Mouse (Mus musculus) urinary bladder, postnatal 4 days (tissue): ENCODE measurements around the gene C330007P06Rik.
"Not testable (repeated sequence)": the region's sequence is repeated elsewhere in the genome, so short reads cannot be mapped to it uniquely, and the experiment has no call there.

ENCODE experiments used
- DNase-seq, 2 experiments: peaks; one replicate each; pipeline ENCODE4 v3.0.0; 2021 to 2022; ENCODE audit warnings: low spot score in 2 of 2

C330007P06Rik gene

DNA sequence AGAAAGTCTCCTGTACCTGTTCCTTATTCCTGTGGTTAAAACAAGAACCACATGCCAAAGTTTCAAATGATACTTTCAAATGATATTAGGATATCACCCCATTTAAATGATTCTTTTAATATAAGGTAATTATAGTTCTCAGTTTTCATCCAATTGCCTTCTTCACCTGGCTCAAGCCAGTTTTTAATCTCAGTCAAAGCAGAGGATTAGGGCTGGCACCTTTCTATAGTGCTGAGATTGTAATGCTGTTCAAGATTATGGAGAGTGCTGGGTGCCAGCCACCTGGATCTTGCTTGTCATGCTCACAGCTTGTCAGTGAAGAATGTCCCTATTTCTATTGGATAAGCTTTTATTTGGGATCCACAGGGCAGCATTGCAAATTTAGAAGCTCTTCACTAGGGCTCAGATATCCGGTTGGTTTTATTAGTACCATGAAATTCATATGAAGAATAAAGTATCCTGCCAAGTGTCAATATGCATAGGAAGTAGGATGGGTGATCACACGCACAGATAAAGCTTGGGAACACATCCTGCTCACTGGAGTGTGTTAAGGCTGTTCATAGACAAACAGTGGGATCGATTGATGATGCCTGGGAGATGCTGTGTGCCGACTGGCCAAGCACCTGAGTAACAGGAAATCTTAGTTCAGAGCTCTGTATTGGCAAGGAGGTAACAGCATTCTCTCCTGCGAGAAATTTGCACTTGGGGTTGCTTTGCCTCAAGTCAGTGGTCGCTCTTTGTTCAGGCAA, 74.6 kb downstream of the C330007P06Rik start:
- DNase-seq: no peak

DNA sequence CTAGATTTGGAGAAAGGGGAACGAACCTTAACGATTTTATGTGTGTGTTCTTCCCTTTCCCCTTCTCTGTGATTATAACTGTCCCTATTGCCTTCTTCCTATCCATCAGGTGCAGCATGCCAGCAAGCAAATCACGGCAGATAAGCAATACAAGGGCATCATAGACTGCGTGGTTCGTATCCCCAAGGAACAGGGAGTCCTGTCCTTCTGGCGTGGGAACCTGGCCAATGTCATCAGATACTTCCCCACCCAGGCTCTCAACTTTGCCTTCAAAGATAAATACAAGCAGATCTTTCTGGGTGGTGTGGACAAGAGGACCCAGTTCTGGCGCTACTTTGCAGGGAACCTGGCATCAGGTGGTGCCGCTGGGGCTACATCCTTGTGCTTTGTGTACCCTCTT, 77.2 kb downstream of the C330007P06Rik start:
- not testable (repeated sequence) for DNase-seq

DNA sequence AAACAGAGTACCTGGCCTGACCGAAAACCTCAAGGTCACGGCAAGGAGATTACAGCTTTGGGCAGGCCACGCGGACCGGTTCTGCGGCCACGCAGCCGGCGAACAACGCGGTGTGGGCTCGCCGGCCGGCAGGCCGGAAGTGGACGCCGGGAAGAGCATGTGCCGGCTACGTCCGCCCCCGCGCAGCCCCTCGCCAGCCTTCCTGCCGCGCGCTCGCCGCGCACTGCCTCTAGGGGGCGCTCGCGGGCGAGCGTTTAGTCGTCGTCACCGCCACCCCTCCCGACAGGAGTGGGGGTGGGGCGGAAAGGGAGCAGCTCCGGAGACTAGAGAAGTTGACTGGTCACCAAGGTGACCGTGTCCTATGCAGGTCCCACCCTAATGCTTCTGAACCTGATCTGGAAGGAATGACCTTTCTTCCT, 77.7 kb downstream of the C330007P06Rik start:
- DNase-seq: peak; percentile 76 to 86

DNA sequence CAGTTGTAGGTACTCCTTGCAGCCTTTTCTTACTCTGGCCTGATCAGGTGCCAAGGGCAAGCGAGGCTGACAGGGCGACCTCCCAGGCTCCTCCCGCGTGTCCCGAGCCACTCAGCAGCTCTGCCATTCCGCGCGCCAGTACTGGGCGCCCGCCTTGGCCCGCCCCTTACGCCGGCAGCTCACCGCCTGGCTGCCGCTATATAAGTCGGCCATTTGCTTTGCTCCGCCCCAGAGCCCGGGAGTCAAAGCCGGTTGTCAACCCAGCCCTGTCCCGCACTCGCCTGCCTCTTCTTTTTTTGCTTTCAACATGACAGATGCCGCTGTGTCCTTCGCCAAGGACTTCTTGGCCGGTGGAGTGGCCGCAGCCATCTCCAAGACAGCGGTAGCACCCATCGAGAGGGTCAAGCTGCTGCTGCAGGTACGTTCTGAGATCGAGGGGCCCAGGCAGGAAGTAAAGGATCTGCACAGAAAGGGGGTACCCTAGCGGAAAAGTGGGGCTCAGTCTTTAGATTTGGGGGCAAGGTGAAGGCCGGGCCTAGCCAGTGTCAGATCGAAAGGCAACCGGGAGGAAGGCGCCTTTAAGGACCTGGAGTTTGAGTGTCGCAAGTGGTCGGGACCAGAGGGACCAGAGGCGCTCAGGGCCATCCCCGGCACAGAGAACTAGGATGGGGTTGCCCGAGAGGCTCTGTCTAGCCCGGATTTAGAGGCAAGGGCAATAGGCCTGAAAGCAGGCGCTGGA, 78.3 kb downstream of the C330007P06Rik start, which contains the start of gene Slc25a5:
Gene Slc25a5, plus strand, starts transcription at position 228 of the 739 bp plus-strand sequence.
- peak; percentile 80 to 83 for DNase-seq

DNA sequence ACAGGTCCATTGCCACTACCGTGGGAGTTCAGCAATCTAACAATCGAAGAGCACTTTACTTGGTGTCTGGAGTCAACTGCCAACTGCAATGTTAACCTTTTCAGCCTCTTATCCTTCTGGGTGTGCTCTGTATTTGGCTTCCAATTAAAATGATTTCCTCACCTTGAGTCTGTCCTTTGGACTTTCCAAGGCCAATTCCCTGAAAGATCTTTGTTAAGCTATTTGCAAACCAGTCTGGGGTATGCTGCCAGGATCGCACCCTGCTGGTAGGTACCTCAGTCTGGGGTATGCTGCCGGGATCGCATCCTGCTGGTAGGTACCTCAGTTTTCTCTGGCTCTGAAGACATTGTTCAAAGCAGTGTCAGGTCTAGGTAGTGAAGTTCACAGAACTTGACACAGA, 79.3 kb downstream of the C330007P06Rik start:
- no peak for DNase-seq

DNA sequence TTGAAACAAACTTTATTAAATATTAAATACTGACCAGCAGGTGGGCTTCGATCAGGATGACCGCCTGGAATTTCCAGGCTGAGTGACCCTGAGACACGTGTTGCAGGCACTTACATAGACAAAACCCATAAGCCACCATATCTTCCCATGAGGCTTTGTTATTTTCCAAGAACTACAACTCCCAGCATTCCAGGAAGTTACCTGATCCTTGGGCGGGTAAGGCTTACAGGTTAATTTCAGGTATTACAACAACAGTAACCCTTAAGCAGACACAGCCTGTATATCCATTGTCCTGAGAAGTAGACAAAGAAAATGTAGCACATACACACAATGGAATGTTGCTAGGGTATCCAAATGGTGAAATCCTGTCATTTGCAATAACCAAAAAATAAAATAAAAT, 84.6 kb downstream of the C330007P06Rik start:
- DNase-seq: no peak

DNA sequence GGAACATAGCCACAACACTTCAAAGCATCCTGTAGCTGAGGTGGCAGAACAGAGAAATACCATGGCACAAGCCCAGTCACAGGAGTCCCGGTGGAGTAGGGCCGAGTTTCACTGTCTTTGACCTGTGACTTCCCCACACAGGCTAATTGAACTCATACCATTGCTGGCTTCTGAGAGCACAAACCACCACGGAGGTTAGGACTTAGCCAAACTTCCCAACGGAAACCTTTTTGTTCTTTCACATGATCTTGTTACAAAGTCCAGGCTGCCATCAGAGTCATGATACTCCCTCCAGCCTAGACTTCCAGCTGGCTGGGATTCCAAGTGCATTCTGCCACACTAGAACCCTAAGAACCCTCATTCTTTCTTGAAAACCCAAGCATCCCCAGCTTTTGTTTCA, 96.2 kb downstream of the C330007P06Rik start:
- DNase-seq: no peak

DNA sequence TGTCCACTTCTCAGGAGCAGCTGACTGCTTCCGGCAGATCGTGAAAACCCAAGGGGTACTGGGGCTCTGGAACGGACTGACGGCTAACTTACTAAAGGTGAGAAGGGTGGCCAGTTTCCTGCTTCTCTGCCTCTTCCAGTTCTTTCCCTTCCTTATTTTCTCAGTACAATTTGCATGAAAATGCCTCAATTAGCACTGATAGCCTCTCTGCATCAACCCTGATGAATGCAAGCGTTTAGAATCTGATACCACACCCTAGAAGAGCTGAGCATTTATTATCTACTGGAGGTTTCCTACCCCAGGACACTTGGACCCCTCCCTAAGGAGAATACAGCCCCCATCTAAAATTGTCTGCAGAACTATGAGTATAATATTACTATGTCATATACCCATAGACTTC, 98.4 kb downstream of the C330007P06Rik start:
- DNase-seq: no peak
